Mouse (Mus musculus) 3134 (cell line): ENCODE measurements around the gene Ppp1r14d.

Experiments used
- DNase-seq: peaks from one replicate; pipeline ENCODE4 v3.0.0-alpha.2; 2011; ENCODE audit warnings: low spot score; ENCODE audit not compliant: insufficient read length; ENCODE audit errors: extremely low read depth

Gene Ppp1r14d

GRCm38 (mm10) chr2:119237210-119237870 is 7.6 kb upstream of the Ppp1r14d start, which contains the start of gene Spint1:
Spint1 (plus strand) TSS chr2:119237362.
- no peak for DNase-seq

GRCm38 (mm10) chr2:119236682-119237209 is 7.0 kb upstream of the Ppp1r14d start:
- no peak for DNase-seq

GRCm38 (mm10) chr2:119209176-119209507 is 20.6 kb downstream of the Ppp1r14d start:
- no peak for DNase-seq

- DNase-seq, result peak; percentile 94
Observed at GRCm38 (mm10) chr2:119208344-119209175, 21.1 kb downstream of the Ppp1r14d start, which contains the start of the genes Zfyve19 and Dnajc17. Zfyve19 (plus strand) TSS chr2:119208617. Dnajc17 (minus strand) TSS chr2:119208795.

GRCm38 (mm10) chr2:119207961-119208343 is 21.8 kb downstream of the Ppp1r14d start:
- no peak for DNase-seq

- DNase-seq, result no peak
Observed at GRCm38 (mm10) chr2:119203871-119204460, 25.7 kb downstream of the Ppp1r14d start.

- DNase-seq, result no peak
Observed at GRCm38 (mm10) chr2:119202914-119203453, 26.7 kb downstream of the Ppp1r14d start.

- no peak for DNase-seq
Observed at GRCm38 (mm10) chr2:119198934-119199333, 30.8 kb downstream of the Ppp1r14d start.

GRCm38 (mm10) chr2:119198049-119198448 is 31.7 kb downstream of the Ppp1r14d start:
- DNase-seq, result no peak

GRCm38 (mm10) chr2:119197493-119197892 is 32.2 kb downstream of the Ppp1r14d start:
- DNase-seq, result no peak

GRCm38 (mm10) chr2:119196316-119197108 is 33.2 kb downstream of the Ppp1r14d start:
- no peak for DNase-seq

- no peak for DNase-seq
Observed at GRCm38 (mm10) chr2:119194140-119194539, 35.6 kb downstream of the Ppp1r14d start.

GRCm38 (mm10) chr2:119190969-119191368 is 38.7 kb downstream of the Ppp1r14d start:
- DNase-seq, result no peak

- DNase-seq, result peak; percentile 69
Observed at GRCm38 (mm10) chr2:119189029-119189710, 40.5 kb downstream of the Ppp1r14d start.

- DNase-seq, result no peak
Observed at GRCm38 (mm10) chr2:119182914-119183313, 46.8 kb downstream of the Ppp1r14d start.

- DNase-seq, result no peak
Observed at GRCm38 (mm10) chr2:119177384-119177939, 52.2 kb downstream of the Ppp1r14d start.

GRCm38 (mm10) chr2:119176761-119177160 is 52.9 kb downstream of the Ppp1r14d start:
- no peak for DNase-seq

GRCm38 (mm10) chr2:119175614-119176013 is 54.1 kb downstream of the Ppp1r14d start:
- DNase-seq, result peak; percentile 82

GRCm38 (mm10) chr2:119174866-119175265 is 54.8 kb downstream of the Ppp1r14d start:
- peak; percentile 76 for DNase-seq
